Mouse (Mus musculus) kidney, adult 11 months (tissue): ENCODE measurements around the gene Scap.
"Not testable (repeated sequence)": the region's sequence is repeated elsewhere in the genome, so short reads cannot be mapped to it uniquely, and the experiment has no call there.

ENCODE experiments used
- DNase-seq: peaks from one replicate; pipeline ENCODE4 v3.0.0; 2022

Gene Scap

DNA sequence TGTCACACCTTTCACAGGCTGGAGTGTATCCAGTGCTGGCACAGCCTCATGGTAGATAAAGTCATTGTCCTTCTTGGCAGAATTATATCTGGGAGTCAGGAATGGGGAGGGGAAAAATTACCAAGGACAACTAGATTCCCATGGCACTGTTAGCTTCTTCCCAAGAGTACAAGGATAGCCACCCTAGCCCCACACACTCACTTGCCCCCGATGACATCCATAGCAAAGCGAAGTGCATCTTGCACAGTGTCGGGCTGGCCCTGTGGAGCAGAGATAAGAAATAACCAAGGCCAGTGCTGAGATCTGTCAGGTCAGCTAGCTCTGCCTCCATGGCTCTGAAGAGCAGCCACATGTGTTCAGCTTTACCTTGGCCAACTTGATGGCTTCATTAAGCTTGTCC, 57.8 kb downstream of the Scap start:
- no peak for DNase-seq

GRCm38 (mm10) chr9:110393295-110393694, 60.2 kb downstream of the Scap start:
- no peak for DNase-seq

DNA sequence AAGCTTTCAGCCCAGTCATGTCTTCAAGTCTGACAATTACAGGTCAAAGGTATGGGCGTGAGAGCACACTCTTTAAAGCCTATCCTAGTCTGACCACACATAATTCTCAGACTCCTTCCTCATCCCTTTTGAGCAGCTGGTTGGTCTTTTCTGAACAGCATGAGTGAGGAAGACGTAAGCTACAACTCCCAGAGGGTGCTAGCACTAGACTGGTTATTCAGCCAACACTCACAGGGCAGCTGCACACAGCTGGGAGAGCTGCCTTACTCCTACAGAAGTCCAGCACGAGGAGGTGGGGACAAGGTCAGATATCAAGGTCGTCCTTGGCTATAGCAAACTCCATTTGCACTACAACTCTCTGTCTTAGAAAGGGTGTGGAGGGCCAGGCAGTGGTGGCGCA, 67.6 kb downstream of the Scap start:
- DNase-seq: no peak

GRCm38 (mm10) chr9:110402731-110403130, 69.6 kb downstream of the Scap start:
- DNase-seq: no peak

GRCm38 (mm10) chr9:110403240-110403639, 70.2 kb downstream of the Scap start:
- DNase-seq: not testable (repeated sequence)

GRCm38 (mm10) chr9:110407311-110408098, 74.4 kb downstream of the Scap start:
- DNase-seq: no peak

DNA sequence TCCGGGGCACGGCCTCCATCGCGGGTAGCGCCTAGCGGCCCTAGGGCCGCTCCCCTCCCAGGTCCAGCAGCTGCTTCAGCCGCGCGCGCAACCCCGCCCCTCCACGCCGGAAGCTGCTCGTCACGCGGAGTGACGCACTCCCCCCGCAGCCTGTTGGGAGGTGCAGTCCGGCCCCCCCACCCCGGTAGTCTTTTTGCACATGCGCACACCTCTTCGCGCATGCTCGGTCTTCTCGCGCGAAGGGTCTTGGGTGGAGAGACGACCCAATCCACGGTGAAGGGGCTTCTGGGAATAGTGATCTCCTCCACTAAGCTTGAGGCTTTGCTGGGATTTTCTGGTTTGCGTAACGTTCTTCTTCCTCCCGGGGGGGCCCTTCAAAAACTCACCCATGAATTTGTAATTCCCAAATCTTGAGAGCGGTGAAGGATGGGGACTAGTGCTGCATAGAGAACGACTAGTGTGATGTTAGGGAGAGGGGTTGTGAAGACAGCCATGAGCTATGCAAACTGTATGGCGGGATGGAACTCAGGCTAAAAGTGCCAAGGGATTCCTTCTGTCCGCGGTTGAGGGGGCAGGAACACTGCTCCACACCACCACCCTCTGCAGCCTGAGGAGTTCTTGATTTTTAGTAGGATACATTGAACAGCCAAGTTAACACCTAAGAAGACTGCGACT, 75.1 kb downstream of the Scap start, which contains the start of gene Ptpn23:
Ptpn23 (minus strand) TSS at position 115 of the 675 bp plus-strand sequence.
- peak; percentile 92 for DNase-seq

- peak; percentile 80 for DNase-seq
These were observed 78.1 kb downstream of the Scap start for GRCm38 (mm10) chr9:110410908-110411887.

GRCm38 (mm10) chr9:110412926-110413325, 79.8 kb downstream of the Scap start:
- DNase-seq: no peak

- peak; percentile 41 for DNase-seq
These were observed 80.7 kb downstream of the Scap start for GRCm38 (mm10) chr9:110413785-110414184.

DNA sequence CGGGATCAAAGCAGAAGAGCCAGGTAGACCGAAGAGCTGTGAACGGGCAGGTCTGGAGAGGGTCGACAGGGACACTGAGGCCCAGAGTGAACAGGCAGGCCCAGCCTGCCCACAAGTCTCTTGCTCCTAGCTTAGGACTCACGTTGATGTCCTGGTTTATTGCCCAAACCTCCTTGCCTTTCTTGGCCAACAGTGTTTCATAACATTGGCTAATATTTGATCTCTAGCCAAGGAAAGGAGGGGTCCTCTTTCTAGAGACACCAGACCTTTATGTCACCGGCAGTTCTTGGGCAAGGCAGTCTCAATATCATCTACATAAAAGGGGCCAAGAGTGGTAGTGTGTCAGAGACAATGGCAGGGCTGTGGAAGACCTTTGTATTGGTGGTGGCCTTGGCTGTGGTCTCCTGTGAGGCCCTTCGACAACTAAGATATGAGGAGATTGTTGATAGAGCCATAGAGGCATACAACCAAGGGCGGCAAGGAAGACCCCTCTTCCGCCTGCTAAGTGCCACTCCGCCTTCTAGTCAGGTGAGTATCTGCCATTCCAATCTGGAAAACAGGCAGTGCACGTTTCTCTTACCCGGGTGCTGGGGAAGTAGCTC, 86.5 kb downstream of the Scap start, which contains the start of gene Ngp:
Ngp (plus strand) TSS at position 237 of the 602 bp plus-strand sequence.
- no peak for DNase-seq

GRCm38 (mm10) chr9:110431241-110431640, 98.2 kb downstream of the Scap start:
- no peak for DNase-seq

GRCm38 (mm10) chr9:110433045-110433444, 100.0 kb downstream of the Scap start:
- no peak for DNase-seq
